Mouse (Mus musculus): ENCODE results near the gene Chn2.

- TF ChIP-seq GATA1 (IDR thresholded peaks at IDR 0.05; ENCODE audit: borderline replicate concordance, low read length) (no peak), FLI1 (IDR thresholded peaks at IDR 0.05; ENCODE audit: low read length) (no peak)
Measured at GRCm38 (mm10) chr6:54205471-54205870, 166.1 kb downstream of the Chn2 start.
